Mouse (Mus musculus) heart, postnatal 0 days (tissue): ENCODE data around the gene Atxn1. TPM values are rescaled to one million over a fixed set of nuclear protein-coding genes. Genes with fewer than 3 reads are reported as not detected.

ENCODE experiments used
- ATAC-seq: fragments of 200-750 bp; cut with Nextera tagmentation; 2 replicates; pipeline ENCODE4 v1.8.0; 2017; ENCODE audit warnings: low read depth, moderate number of reproducible peaks, moderate library complexity; ENCODE audit not compliant: insufficient read depth
- DNase-seq: peaks from one replicate; pipeline ENCODE4 v3.0.0-alpha.2; 2016; ENCODE audit warnings: low spot score
- H3K27ac ChIP-seq: fragments of 300-500 bp; sonication (generic); 2 replicates; pipeline ENCODE4 v1.5.1; 2014; ENCODE audit warnings: low read depth, mild to moderate bottlenecking
- H3K27me3 ChIP-seq: fragments of 300-500 bp; sonication (generic); 2 replicates; pipeline ENCODE4 v1.6.1; 2014; ENCODE audit warnings: low read length, mixed read lengths; ENCODE audit not compliant: control insufficient read depth, insufficient read depth
- H3K36me3 ChIP-seq: fragments of 300-500 bp; sonication (generic); replicated peaks from 2 replicates; pipeline ENCODE4 v1.6.1; 2014; ENCODE audit warnings: low read length, mixed read lengths; ENCODE audit not compliant: control insufficient read depth, insufficient read depth
- H3K4me1 ChIP-seq: fragments of 300-500 bp; sonication (generic); 2 replicates; pipeline ENCODE4 v1.6.1; 2014; ENCODE audit warnings: antibody characterized with exemption; ENCODE audit not compliant: control insufficient read depth, insufficient read depth
- H3K4me2 ChIP-seq: fragments of 300-500 bp; sonication (generic); 2 replicates; pipeline ENCODE4 v1.6.1; 2014; ENCODE audit warnings: low read depth, mild to moderate bottlenecking, low read length, moderate library complexity
- H3K4me3 ChIP-seq: fragments of 300-500 bp; sonication (generic); 2 replicates; pipeline ENCODE4 v1.5.1; 2014; ENCODE audit warnings: low read depth, low read length
- H3K9ac ChIP-seq: fragments of 300-500 bp; sonication (generic); replicated peaks from 2 replicates; pipeline ENCODE4 v1.6.1; 2014; ENCODE audit warnings: low read depth, low read length, mixed read lengths
- H3K9me3 ChIP-seq: fragments of 300-500 bp; sonication (generic); replicated peaks from 2 replicates; pipeline ENCODE4 v1.6.1; 2016; ENCODE audit warnings: low read length; ENCODE audit not compliant: control insufficient read depth
- CTCF ChIP-seq: IDR thresholded peaks from 2 replicates; pipeline ENCODE4 v1.5.1; 2016; ENCODE audit warnings: antibody characterized with exemption, control low read depth, low read depth
- EP300 ChIP-seq: IDR thresholded peaks from 2 replicates; pipeline ENCODE4 v1.6.1; 2016; ENCODE audit warnings: antibody characterized with exemption, low read depth
- WGBS: fragments of 180-500 bp; shearing (Covaris S2); extraction: QIAGEN DNeasy Blood & Tissue Kit; methylation state at CpG from one replicate; pipeline ENCODE4 v1.1.7; 2014; 5-methylcytosine and 5-hydroxymethylcytosine counted together
- polyA plus RNA-seq: library from polyadenylated mRNA; unstranded; fragments of >200 nt; fragmentation: Nextera tagmentation; extraction: Ambion mirVana; gene quantifications from 2 replicates; pipeline ENCODE4 v1.2.1, GENCODE M21; 2015
- total RNA-seq: library from RNA; depleted of rRNA; stranded (reverse); fragments of >200 nt; gene quantifications from 2 replicates; pipeline ENCODE4 v1.2.3, GENCODE M21; 2014; ENCODE audit warnings: low replicate concordance

The Atxn1 gene
- total and polyA plus RNA-seq, 2 experiments from 2014 or later, result 10.3 to 15.0 TPM

DNA sequence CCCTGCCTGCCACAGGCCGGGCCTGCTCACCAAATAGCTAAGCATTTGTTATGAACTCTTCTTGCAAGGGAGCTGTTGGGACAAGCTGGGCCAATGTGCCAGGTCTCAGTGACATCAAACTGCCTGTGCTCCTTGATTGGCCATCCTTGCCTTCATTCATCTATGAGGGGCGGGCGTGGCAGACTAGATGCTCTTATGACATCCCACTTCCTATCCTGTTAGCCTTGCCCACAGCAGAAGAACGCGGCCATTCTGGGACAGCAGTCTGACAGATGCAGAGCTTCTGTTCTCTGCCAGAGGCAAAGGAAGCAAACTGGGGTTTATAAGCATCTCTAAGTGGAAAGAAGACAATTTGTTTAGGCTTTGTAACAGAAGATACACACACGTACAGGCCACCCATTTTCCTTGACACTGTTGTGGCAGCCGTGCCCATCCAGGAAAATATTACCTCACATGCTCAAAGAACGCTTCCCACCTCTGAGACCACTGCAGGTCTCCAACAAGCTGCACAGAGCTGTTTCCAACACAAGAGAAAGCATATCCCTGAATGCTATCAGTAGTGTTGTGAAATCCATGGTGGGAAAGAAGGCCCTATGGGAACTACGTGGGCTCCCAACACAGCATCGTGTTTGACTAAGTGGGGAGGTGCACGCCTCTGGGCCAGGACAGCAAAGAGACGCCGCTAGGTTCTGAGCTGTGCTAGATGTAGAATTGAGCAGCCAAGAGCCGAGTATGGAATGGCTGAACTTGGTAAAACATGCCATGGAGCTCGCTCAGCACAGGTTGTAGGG is 162.0 kb downstream of the Atxn1 start:
- H3K9ac ChIP-seq, result no peak overlapping the region
- H3K4me3 ChIP-seq, result no peak overlapping the region
- peaks cover 5% of the 10 kb centered on the region; the same call in 1 of the 2 replicates for H3K4me1 ChIP-seq
- ATAC-seq (no peak), DNase-seq (no peak)
- no peak overlapping the region for H3K4me2 ChIP-seq
- H3K9me3 ChIP-seq, result no peaks in the 10 kb centered on the region
- no peak overlapping the region for H3K27ac ChIP-seq
- H3K27me3 ChIP-seq, result no peaks in the 10 kb centered on the region
- no peak for TF ChIP-seq CTCF
- TF ChIP-seq EP300, result no peak
- 83% methylated on average over 15 of the region's 15 CpGs for WGBS
- no peaks in the 10 kb centered on the region for H3K36me3 ChIP-seq

DNA sequence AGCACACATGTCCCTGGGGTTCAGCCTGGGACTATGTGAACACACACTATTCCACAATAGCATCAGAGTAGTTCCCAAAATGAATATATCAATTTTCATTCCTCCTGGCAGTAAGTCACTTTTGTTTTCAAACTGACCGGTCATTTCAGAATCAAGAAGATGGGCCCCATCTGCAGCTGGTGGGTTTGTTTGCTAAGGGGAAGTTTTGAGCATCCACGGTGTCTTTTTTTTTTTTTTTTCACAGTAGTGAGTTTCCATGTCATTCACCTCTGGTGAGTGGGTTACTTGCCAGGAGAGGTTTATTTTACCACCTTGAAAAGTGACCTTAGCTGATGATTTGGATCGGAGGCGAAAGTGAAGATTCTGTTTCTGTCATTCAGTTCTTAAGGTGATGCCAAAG is 166.6 kb downstream of the Atxn1 start:
- Histone ChIP-seq H3K27ac (no peak overlapping the region), H3K4me1 (peaks cover 8% of the 10 kb centered on the region; the same call in 1 of the 2 replicates), H3K36me3 (peaks cover 9% of the 10 kb centered on the region), H3K4me2 (no peak overlapping the region), H3K4me3 (no peak overlapping the region), H3K9me3 (no peaks in the 10 kb centered on the region), H3K27me3 (no peaks in the 10 kb centered on the region), H3K9ac (no peak overlapping the region)
- TF ChIP-seq EP300, result no peak
- TF ChIP-seq CTCF, result no peak
- DNase-seq, result no peak
- WGBS, result 88% methylated on average over 4 of the region's 4 CpGs
- no peak for ATAC-seq

DNA sequence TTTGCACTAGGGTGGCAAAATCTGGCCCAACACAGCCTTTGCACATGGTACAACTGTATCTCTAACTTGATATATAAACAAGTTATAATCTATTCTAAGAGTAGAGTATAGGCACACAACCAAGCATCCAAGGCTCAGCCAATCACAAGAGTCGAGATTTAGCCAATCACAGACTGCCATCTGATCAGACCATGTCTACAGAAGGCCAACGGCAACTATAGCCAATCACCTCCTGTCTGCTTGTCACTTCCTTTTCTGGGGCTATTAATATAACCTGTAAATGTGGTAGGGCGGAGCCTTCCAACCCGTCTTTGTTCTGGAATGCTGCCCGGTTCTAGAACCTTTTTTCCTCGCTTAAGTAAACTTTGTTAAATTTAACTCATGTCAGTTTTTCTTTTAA is 167.1 kb downstream of the Atxn1 start:
- no peak for TF ChIP-seq EP300
- no peak for TF ChIP-seq CTCF
- Histone ChIP-seq H3K27me3 (no peaks in the 10 kb centered on the region), H3K9ac (no peak overlapping the region), H3K27ac (no peak overlapping the region), H3K4me2 (no peak overlapping the region), H3K36me3 (peaks cover 9% of the 10 kb centered on the region), H3K9me3 (no peaks in the 10 kb centered on the region), H3K4me1 (peaks cover 8% of the 10 kb centered on the region; the same call in 1 of the 2 replicates), H3K4me3 (no peak overlapping the region)
- 47% methylated on average over 6 of the region's 6 CpGs for WGBS
- ATAC-seq (no peak), DNase-seq (peak; percentile 22)

DNA sequence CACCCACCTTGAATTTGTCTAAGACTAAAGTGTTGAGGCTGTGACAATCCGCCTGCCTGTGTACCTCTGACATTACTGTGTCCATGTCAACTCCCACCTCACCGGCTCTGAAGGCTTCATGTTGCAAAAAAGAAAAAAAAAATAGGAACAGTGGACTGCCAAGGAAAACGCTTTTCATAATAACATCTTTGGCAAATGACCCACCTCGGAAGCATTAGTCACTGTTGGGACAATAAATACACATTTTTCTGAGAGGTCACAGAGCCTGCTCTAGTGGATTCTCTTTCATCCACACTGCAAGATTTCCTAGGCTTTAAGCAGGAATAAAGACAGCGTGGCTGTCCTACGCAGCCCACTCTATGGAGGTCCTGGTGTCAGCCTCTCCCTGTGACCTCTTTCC is 168.5 kb downstream of the Atxn1 start:
- Histone ChIP-seq H3K9me3 (no peaks in the 10 kb centered on the region), H3K4me2 (no peak overlapping the region), H3K4me1 (peaks cover 8% of the 10 kb centered on the region; the same call in 1 of the 2 replicates), H3K27me3 (no peaks in the 10 kb centered on the region), H3K4me3 (no peak overlapping the region), H3K9ac (no peak overlapping the region), H3K36me3 (peaks cover 9% of the 10 kb centered on the region), H3K27ac (peak overlapping the region; percentile 28; the same call in 1 of the 2 replicates)
- whole genome bisulfite sequencing, result 69% methylated on average over 6 of the region's 6 CpGs
- no peak for TF ChIP-seq EP300
- no peak for TF ChIP-seq CTCF
- DNase-seq, result no peak
- ATAC-seq, result no peak

DNA sequence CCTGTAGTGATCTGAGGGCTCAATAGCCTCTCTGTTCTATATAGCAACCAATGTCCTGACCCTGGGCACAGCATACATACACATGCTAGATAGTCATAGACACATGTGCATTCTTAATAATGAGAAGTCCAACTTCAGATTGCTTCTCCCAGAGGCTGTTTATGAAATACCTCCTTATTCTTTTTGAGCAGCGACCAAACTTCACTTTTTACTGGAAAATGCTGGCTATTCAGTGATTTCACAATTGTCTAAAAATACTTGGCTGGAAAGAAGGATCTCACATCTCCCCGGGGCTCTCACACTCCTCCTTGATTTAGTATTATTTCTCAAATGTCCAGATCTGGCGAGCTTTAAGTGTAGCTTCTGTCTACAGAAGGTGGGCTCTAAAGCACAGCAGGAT is 171.0 kb downstream of the Atxn1 start:
- 65% methylated on average over 3 of the region's 3 CpGs for WGBS
- Histone ChIP-seq H3K27me3 (no peaks in the 10 kb centered on the region), H3K36me3 (peaks cover 12% of the 10 kb centered on the region), H3K4me2 (no peak overlapping the region), H3K4me3 (no peak overlapping the region), H3K9me3 (no peaks in the 10 kb centered on the region), H3K27ac (no peak overlapping the region), H3K4me1 (peaks cover 8% of the 10 kb centered on the region; the same call in 1 of the 2 replicates), H3K9ac (no peak overlapping the region)
- no peak for ATAC-seq
- no peak for DNase-seq
- TF ChIP-seq CTCF, result no peak
- TF ChIP-seq EP300, result no peak

DNA sequence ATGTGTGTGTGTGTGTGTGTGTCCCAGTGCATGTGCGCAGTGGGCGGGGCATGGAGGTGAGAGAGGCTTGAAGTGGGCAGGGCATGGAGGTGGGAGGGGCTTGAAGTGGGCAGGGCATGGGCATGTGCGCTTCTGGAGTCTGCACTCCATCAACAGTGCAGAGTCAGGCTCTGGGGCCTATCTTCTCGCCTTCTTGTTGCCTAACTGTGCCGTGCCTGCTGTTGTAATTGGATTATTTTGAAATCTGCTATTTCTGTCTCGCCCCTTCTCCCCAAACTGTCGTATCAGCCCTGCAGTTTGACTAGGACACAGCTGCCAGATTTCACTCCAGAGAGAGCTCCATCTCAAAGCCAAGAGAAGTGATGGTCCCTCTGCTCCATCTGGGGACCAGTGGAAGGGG is 178.4 kb downstream of the Atxn1 start:
- no peaks in the 10 kb centered on the region for H3K9me3 ChIP-seq
- no peak overlapping the region for H3K4me2 ChIP-seq
- H3K4me3 ChIP-seq, result no peak overlapping the region
- 60% methylated on average over 7 of the region's 7 CpGs for WGBS
- no peak for ATAC-seq
- H3K27ac ChIP-seq, result no peak overlapping the region
- DNase-seq, result no peak
- H3K4me1 ChIP-seq, result peaks cover 6% of the 10 kb centered on the region; the same call in 1 of the 2 replicates
- H3K9ac ChIP-seq, result no peak overlapping the region
- H3K36me3 ChIP-seq, result 0 out of 2 replicates have a peak, but pooled peaks cover 3% of the 10 kb centered on the region
- H3K27me3 ChIP-seq, result no peaks in the 10 kb centered on the region
- TF ChIP-seq CTCF (no peak), EP300 (no peak)
